Mouse (Mus musculus): ENCODE measurements around the gene Pla2g15. TPM values are rescaled to one million over a fixed set of nuclear protein-coding genes. Genes with fewer than 3 reads are reported as not detected.

Gene Pla2g15
- polyA plus RNA-seq, 1 experiment = 16.1 TPM

DNA sequence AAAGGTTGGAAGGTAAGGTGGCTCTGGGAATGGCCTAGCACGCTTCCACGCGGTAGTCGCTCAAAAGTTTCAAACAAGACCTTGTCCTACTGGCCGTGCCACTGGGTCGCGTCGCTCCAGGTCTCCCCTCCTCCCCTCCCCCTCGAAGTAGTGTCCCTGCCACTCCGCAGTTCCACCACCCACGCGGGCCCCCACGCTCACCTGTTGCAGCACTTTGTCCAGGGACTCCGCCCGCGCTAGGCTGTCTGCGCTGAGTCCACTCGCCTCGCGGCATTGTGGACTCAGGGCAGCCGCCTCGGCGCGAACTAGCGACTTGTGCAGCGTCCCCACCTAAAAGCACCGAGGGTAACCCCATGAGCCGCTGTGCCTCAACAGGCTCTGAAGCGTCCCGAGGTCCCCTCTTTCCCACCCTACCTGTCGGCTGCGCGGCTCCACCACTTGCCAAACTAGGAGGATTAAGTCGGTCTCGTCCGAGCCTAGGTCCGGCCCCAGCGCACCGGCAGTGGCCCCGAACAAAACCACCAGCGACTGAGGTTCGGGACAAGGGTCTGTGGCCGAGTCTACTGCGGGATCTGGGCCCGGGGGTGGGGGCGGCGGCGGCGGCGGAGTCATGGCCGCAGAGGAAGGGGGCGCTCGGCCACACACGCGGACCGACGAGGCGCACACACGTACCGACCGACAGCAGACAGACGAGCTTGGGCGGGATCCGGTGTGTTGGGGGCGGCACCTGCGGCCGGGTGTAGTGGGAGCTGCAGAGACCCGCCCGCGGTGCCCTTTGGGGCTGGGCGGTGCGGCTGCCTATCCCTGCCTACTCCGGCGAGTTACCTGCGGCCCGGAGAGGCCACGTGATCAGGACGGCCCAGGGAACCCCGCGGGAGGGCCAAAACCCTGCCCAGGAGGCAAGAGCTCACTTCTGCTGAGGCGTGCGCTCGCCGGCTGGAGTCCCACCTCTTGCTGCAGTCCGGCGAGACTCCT is 13.8 kb upstream of the Pla2g15 start, which contains the start of gene Esrp2:
Gene Esrp2, minus strand, starts transcription at position 819 of the 975 bp plus-strand sequence.
- DNase-seq (ENCODE audit: low read depth) = no peak
- TF ChIP-seq POLR2A (IDR thresholded peaks at IDR 0.05; ENCODE audit: borderline replicate concordance, extremely low read depth, insufficient read depth, insufficient read length, poor library complexity, severe bottlenecking) = no peak
- TF ChIP-seq CTCF (IDR thresholded peaks at IDR 0.05; ENCODE audit: borderline replicate concordance, extremely low read depth, insufficient read depth, insufficient read length) = no peak

- TF ChIP-seq CTCF (IDR thresholded peaks at IDR 0.05; ENCODE audit: borderline replicate concordance, extremely low read depth, insufficient read depth, insufficient read length) (no peak), POLR2A (IDR thresholded peaks at IDR 0.05; ENCODE audit: borderline replicate concordance, extremely low read depth, insufficient read depth, insufficient read length, poor library complexity, severe bottlenecking) (no peak)
- DNase-seq (ENCODE audit: low read depth) = no peak
Observed at GRCm38 (mm10) chr8:106137218-106137905, 12.8 kb upstream of the Pla2g15 start.

DNA sequence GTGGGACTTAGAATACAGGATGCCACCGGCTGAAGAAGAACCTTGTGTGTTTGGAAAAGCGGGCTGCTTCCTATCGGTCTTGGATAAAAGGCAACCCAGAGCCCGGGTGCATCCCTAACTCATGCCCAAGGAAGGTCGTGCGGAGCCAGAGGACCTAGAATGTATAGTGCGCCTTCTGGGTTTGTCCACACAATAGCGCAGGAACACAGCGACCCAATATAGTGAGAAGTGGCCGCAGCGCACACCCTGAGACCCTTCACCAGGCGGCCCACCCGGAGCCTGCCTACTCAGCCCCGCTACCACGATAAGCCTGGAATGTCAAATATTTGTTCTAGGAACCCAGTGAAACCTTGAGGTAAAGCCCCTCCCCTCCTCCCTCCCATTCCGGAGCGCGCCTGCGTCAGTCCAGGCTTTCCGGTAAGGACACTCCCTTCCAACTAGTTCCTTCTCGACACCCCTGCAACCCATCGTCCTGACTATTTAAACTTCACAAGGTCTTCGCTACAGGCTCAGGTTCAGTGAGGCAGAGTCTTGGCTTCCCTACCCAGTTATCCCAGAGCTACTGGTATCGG is 12.2 kb upstream of the Pla2g15 start:
- TF ChIP-seq CTCF (IDR thresholded peaks at IDR 0.05; ENCODE audit: borderline replicate concordance, extremely low read depth, insufficient read depth, insufficient read length) = no peak
- no peak for TF ChIP-seq POLR2A (IDR thresholded peaks at IDR 0.05; ENCODE audit: borderline replicate concordance, extremely low read depth, insufficient read depth, insufficient read length, poor library complexity, severe bottlenecking)
- peak; percentile 56 for DNase-seq (ENCODE audit: low read depth)

- TF ChIP-seq POLR2A (IDR thresholded peaks at IDR 0.05; ENCODE audit: borderline replicate concordance, extremely low read depth, insufficient read depth, insufficient read length, poor library complexity, severe bottlenecking) (no peak), CTCF (IDR thresholded peaks at IDR 0.05; ENCODE audit: borderline replicate concordance, extremely low read depth, insufficient read depth, insufficient read length) (no peak)
- no peak for DNase-seq (ENCODE audit: low read depth)
Observed at GRCm38 (mm10) chr8:106138616-106139015, 11.6 kb upstream of the Pla2g15 start.

DNA sequence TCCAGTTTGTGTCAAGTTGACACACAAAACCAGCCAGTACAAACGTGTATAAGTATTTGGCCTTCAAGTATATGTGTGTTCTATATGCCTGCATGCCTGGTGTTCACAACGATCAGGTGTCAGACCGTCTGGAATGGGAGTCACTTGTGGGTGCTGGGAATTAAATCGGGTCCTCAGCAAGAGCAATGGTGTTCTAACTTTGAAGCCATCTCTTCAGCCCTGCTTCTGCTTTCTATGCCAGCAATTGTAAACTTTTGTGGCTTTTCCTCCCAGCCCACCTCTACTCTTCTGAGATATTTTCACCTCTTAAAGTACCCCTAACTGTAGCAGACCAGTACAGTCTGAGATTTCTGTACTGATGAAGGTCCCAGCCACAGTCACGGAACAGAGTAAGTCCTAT is 10.0 kb upstream of the Pla2g15 start:
- no peak for TF ChIP-seq CTCF (IDR thresholded peaks at IDR 0.05; ENCODE audit: borderline replicate concordance, extremely low read depth, insufficient read depth, insufficient read length)
- no peak for TF ChIP-seq POLR2A (IDR thresholded peaks at IDR 0.05; ENCODE audit: borderline replicate concordance, extremely low read depth, insufficient read depth, insufficient read length, poor library complexity, severe bottlenecking)
- no peak for DNase-seq (ENCODE audit: low read depth)

DNA sequence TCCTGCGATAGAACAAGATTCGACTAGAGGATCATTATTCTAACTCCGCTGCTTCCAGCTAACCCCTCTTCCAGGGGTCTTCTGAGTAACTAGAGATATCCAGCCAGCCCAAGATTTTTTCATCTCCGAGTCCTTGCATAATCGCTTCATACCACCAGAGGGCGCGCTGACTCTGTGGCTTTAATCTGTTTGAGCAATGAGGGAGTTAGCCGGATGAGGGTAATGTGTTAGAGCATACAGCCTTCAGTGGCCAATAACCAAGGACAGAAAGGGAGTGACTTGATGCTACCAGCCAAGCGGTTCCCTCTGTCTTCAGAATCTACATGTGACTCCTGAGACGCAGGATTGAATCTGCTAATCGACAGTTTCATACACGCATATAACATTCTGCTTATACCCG is 9.4 kb upstream of the Pla2g15 start:
- DNase-seq (ENCODE audit: low read depth) = peak; percentile 90
- TF ChIP-seq POLR2A (IDR thresholded peaks at IDR 0.05; ENCODE audit: borderline replicate concordance, extremely low read depth, insufficient read depth, insufficient read length, poor library complexity, severe bottlenecking) (no peak), CTCF (IDR thresholded peaks at IDR 0.05; ENCODE audit: borderline replicate concordance, extremely low read depth, insufficient read depth, insufficient read length) (peak; percentile 95)

GRCm38 (mm10) chr8:106145331-106145730 is 4.9 kb upstream of the Pla2g15 start:
- TF ChIP-seq POLR2A (IDR thresholded peaks at IDR 0.05; ENCODE audit: borderline replicate concordance, extremely low read depth, insufficient read depth, insufficient read length, poor library complexity, severe bottlenecking) (no peak), CTCF (IDR thresholded peaks at IDR 0.05; ENCODE audit: borderline replicate concordance, extremely low read depth, insufficient read depth, insufficient read length) (no peak)
- no peak for DNase-seq (ENCODE audit: low read depth)

- TF ChIP-seq POLR2A (IDR thresholded peaks at IDR 0.05; ENCODE audit: borderline replicate concordance, extremely low read depth, insufficient read depth, insufficient read length, poor library complexity, severe bottlenecking) (no peak), CTCF (IDR thresholded peaks at IDR 0.05; ENCODE audit: borderline replicate concordance, extremely low read depth, insufficient read depth, insufficient read length) (no peak)
- DNase-seq (ENCODE audit: low read depth) = no peak
Observed at GRCm38 (mm10) chr8:106146014-106146413, 4.2 kb upstream of the Pla2g15 start.

DNA sequence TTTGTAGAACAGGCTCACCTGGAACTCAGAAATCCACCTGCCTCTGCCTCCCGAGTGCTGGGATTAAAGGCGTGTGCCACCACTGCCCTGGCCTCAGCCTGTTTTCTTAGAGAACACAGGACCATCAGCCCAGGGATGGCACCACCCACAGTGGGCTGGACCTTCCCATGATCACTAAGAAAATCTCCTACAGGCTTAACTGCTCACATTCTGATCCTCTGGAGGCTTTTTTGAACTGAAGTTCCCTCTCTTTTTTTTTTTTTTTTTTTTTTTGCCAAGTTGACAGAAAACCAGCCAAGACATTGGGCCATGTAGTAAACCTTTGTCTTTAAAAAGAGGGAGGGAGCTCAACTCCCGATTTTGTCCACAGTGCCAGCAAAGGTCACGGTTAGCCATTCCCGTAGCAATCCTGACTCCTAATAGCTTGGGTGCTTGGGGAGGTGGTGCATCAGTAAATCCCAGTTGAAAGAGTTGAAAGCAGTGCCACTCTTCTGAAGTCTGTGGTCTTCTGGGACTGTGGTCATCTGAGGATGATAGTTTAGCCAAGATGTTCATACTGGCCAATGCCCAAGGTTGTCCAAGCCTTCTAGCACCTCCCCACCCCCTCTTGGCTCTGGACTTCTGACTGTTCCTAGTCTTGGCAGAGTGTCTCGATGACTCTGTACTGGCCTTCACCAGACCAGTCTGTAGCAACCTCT is 2.2 kb upstream of the Pla2g15 start:
- TF ChIP-seq CTCF (IDR thresholded peaks at IDR 0.05; ENCODE audit: borderline replicate concordance, extremely low read depth, insufficient read depth, insufficient read length) (no peak), POLR2A (IDR thresholded peaks at IDR 0.05; ENCODE audit: borderline replicate concordance, extremely low read depth, insufficient read depth, insufficient read length, poor library complexity, severe bottlenecking) (no peak)
- DNase-seq (ENCODE audit: low read depth) = no peak

GRCm38 (mm10) chr8:106149025-106149424 is 1.2 kb upstream of the Pla2g15 start:
- TF ChIP-seq CTCF (IDR thresholded peaks at IDR 0.05; ENCODE audit: borderline replicate concordance, extremely low read depth, insufficient read depth, insufficient read length) (no peak), POLR2A (IDR thresholded peaks at IDR 0.05; ENCODE audit: borderline replicate concordance, extremely low read depth, insufficient read depth, insufficient read length, poor library complexity, severe bottlenecking) (no peak)
- DNase-seq (ENCODE audit: low read depth) = no peak

DNA sequence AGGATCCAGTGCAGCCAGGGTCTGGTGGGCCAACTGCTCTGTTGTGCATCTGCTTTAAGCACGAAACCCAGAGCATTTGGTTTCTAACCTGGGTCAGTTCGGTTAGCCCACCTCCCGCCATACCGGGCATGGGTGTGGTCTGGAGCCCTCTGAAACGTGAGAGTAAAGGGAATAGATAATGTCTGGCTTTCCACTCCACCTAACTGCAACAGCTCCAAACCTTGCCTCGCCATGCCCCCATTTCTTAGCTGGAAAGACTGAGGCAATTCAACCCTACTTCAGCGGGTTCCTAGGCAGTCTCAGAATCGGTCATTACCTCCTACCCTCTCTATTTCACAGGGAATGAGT is 428 bp downstream of the Pla2g15 start:
- DNase-seq (ENCODE audit: low read depth) = no peak

More for the DNA sequence above, 428 bp downstream of the Pla2g15 start:
- TF ChIP-seq CTCF (IDR thresholded peaks at IDR 0.05; ENCODE audit: borderline replicate concordance, extremely low read depth, insufficient read depth, insufficient read length) = no peak
